Mouse (Mus musculus): ENCODE results near the gene Fsd1l. TPM values are rescaled to one million over a fixed set of nuclear protein-coding genes. Genes with fewer than 3 reads are reported as not detected.

The Fsd1l gene
- polyA plus RNA-seq, 1 experiment from 2014 or later = 56.1 TPM

DNA sequence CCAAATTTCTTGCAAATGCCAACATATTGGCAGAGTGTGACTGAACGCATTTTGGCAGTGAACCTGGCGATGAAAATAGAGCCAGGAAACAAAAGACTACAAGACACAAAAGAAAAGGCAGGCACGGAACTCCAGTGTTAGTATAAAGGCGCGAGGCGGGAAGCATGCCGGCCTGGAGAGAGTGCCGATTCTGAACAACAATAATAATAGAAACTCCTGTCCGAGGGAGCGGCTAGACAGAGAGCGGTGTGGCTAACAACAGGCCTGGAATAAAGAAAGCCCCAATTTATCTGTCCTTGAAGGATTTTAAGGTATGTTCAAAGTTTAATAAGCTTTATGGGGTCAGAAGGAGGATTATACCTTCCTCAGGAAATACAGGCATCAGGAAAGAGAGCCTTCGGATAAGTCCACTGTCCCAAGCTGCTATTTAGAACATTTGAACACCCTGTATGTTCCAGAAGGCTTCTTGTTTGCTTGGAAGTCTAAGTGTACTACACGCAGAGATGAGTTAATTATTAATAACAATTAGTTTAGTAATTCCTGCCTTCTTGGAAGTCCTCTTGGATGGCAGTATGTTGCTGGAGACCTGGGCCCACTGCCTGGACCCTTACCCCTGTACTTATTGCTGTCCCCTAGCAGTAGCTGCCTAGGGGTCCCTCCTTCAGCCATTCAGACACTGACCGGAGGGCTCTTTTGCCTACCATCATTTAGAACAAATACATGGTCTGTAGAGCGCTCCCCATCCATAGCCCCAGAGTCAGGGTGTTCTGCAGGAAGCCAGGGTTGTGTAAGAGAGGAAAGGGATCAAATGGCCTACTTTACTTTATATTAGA lies 35.0 kb upstream of the Fsd1l start:
- 42% methylated on average over 15 of the region's 15 CpGs for WGBS
- H3K9me3 ChIP-seq (replicated peaks) = no peaks in the 10 kb centered on the region
- H3K9ac ChIP-seq = no peak overlapping the region; the same call in 1 of the 2 replicates
- no peak overlapping the region for H3K4me3 ChIP-seq
- no peaks in the 10 kb centered on the region for H3K4me1 ChIP-seq
- no peak for ATAC-seq
- H3K27me3 ChIP-seq = no peaks in the 10 kb centered on the region
- no peaks in the 10 kb centered on the region for H3K36me3 ChIP-seq (ENCODE audit: poor library complexity, severe bottlenecking)
- no peak overlapping the region for H3K27ac ChIP-seq
- no peak overlapping the region for H3K4me2 ChIP-seq

- no peaks in the 10 kb centered on the region for H3K27me3 ChIP-seq
- no peak overlapping the region for H3K9ac ChIP-seq
- WGBS = 43% methylated on average over 6 of the region's 6 CpGs
- H3K36me3 ChIP-seq (ENCODE audit: poor library complexity, severe bottlenecking) = no peaks in the 10 kb centered on the region
- no peak overlapping the region for H3K27ac ChIP-seq
- no peaks in the 10 kb centered on the region for H3K4me1 ChIP-seq
- ATAC-seq = 0 out of 2 replicates have a peak, but pooled peaks have one; percentile 16
- H3K9me3 ChIP-seq (replicated peaks) = no peaks in the 10 kb centered on the region
- H3K4me3 ChIP-seq = no peak overlapping the region
- H3K4me2 ChIP-seq = no peak overlapping the region
These were observed 30.8 kb upstream of the Fsd1l start for GRCm38 (mm10) chr4:53600462-53600861.

DNA sequence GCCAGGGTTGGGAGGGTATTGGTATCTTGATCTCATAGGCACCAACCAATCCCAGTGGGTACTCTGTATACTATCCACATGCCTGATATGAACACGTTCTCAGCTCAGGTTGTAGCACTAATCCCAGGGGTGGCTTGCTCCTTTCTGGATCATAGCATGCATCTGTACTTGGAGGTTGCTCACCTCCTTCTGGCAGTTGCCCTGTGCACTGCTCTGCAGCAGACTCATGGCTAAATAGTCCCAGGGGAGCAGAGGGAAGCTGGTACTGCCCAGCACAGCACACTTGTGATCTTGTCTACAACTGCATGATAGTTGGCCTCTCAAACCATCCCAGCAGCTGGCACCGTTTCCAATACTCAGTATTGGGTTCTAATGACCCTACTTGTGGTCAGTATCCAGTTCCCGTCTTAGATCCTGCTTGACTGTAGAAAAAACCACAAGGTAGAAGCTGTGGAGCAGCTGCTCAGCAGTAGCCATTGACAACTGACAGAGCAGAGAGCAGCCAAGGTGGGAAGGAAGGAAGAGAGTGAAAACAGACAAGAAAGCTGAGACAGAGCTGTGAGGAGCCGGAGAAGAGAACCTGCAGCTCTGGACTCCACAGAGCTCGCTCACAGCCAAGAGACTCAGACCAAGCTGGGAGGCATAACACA lies 16.6 kb upstream of the Fsd1l start:
- WGBS = 90% methylated on average over 5 of the region's 5 CpGs
- H3K27ac ChIP-seq = no peak overlapping the region
- H3K9ac ChIP-seq = no peak overlapping the region
- no peaks in the 10 kb centered on the region for H3K36me3 ChIP-seq (ENCODE audit: poor library complexity, severe bottlenecking)
- no peaks in the 10 kb centered on the region for H3K4me1 ChIP-seq
- no peaks in the 10 kb centered on the region for H3K27me3 ChIP-seq
- H3K9me3 ChIP-seq (replicated peaks) = no peaks in the 10 kb centered on the region
- ATAC-seq = no peak
- H3K4me2 ChIP-seq = no peak overlapping the region
- H3K4me3 ChIP-seq = no peak overlapping the region

DNA sequence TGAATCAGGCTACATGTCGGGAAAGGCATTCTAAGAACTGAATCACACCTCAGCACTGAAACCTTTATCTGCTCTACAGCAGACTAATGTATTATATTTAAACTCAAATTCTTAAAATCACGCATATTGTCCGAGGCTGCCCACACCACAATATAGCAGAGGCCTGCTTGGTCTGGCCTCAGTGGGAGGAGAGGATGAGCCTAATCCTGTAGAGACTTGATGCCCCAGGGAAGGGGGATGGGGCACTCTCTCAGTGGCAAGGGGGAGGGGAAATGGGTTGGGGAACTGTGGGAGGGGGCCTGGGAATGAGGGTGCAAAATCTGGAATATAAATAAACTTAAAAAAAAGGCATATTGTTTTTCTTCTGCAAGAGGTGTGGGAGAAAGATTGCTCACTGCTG lies 13.3 kb upstream of the Fsd1l start:
- Histone ChIP-seq H3K4me1 (no peaks in the 10 kb centered on the region), H3K27ac (no peak overlapping the region), H3K9ac (no peak overlapping the region), H3K36me3 (ENCODE audit: poor library complexity, severe bottlenecking) (no peaks in the 10 kb centered on the region), H3K4me3 (no peak overlapping the region), H3K4me2 (no peak overlapping the region), H3K9me3 (replicated peaks) (no peaks in the 10 kb centered on the region), H3K27me3 (no peaks in the 10 kb centered on the region)
- WGBS = 30% methylated on average over 3 of the region's 3 CpGs
- ATAC-seq = no peak

DNA sequence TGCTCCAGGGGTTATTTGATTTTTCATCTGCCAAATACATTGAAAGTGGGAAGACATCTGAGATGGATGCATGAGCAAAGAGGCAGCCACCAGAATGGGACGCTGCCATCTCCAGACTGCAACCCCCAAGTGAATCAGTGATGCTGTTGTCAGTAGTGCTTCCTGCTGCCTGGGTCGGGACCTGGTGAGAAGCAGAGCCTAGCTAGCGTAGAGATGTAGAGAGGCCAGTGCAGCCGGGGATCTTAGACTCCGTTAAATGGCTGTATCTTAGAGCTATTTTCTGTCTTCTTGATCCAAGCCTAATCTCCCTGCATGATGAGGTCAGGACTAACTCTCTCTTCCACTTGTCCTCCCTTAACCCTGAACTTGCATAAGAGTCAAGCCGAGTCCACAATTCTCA lies 11.2 kb upstream of the Fsd1l start:
- Histone ChIP-seq H3K4me2 (no peak overlapping the region), H3K27ac (no peak overlapping the region), H3K27me3 (no peaks in the 10 kb centered on the region), H3K9ac (no peak overlapping the region), H3K4me3 (no peak overlapping the region), H3K4me1 (peaks cover 11% of the 10 kb centered on the region), H3K9me3 (replicated peaks) (no peaks in the 10 kb centered on the region), H3K36me3 (ENCODE audit: poor library complexity, severe bottlenecking) (no peaks in the 10 kb centered on the region)
- ATAC-seq = no peak
- 86% methylated on average over 6 of the region's 6 CpGs for WGBS

GRCm38 (mm10) chr4:53621084-53621483 lies 10.2 kb upstream of the Fsd1l start:
- Histone ChIP-seq H3K27ac (no peak overlapping the region), H3K4me1 (peaks cover 18% of the 10 kb centered on the region)

DNA sequence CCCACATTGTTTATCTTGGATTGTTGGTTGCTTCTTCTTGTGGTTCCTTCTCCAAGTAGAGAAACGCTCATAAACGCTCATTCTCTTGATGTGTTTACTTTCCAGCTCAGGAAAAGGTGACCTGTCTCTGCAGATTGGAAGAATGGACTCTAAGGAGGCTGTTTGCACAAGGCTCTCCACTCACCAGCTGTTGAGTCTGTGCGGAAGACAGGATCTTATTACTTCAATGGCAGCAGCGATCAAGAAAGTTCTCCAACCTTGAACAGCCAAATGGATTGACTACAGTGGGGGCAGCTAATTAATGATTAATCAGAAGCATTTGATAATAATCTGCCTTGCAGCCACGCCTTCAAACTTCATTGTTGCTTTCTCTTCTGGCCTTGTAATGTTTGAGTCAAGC lies 9.8 kb upstream of the Fsd1l start:
- no peak overlapping the region for H3K4me3 ChIP-seq

More at GRCm38 (mm10) chr4:53621084-53621483, 10.2 kb upstream of the Fsd1l start:
- no peaks in the 10 kb centered on the region for H3K27me3 ChIP-seq
- no peak for ATAC-seq
- H3K36me3 ChIP-seq (ENCODE audit: poor library complexity, severe bottlenecking) = no peaks in the 10 kb centered on the region
- no peaks in the 10 kb centered on the region for H3K9me3 ChIP-seq (replicated peaks)
- no peak overlapping the region for H3K4me3 ChIP-seq
- H3K9ac ChIP-seq = no peak overlapping the region
- 89% methylated on average over 6 of the region's 6 CpGs for WGBS
- no peak overlapping the region for H3K4me2 ChIP-seq

DNA sequence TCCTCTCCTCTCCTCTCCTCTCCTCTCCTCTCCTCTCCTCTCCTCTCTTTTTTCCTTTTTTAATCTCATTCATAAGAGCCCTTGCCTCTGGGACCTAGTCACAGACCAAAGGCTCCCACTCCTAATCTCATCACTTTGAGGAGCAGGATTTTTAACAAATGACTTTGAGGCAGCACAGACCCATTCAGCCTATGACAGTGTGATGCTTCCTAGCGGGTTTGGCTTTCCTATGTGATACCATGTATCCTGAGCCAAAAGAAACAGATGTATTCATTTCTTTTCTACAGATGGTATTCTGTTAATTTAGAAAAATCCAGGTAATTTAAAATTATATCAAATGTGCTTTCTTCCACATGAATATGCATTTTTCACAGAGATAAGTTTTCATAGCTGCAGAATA lies 7.6 kb upstream of the Fsd1l start:
- 85% methylated on average over 1 of the region's 1 CpGs for WGBS
- Histone ChIP-seq H3K27me3 (no peaks in the 10 kb centered on the region), H3K9me3 (replicated peaks) (no peaks in the 10 kb centered on the region), H3K4me2 (no peak overlapping the region), H3K27ac (no peak overlapping the region), H3K4me1 (peaks cover 18% of the 10 kb centered on the region), H3K4me3 (no peak overlapping the region), H3K9ac (no peak overlapping the region), H3K36me3 (ENCODE audit: poor library complexity, severe bottlenecking) (no peaks in the 10 kb centered on the region)
- ATAC-seq = peak; percentile 71; the same call in 1 of the 2 replicates

More for the DNA sequence above, 9.8 kb upstream of the Fsd1l start:
- no peaks in the 10 kb centered on the region for H3K27me3 ChIP-seq
- H3K9ac ChIP-seq = no peak overlapping the region
- H3K4me2 ChIP-seq = no peak overlapping the region
- H3K4me1 ChIP-seq = peaks cover 18% of the 10 kb centered on the region
- no peak overlapping the region for H3K27ac ChIP-seq
- no peak for ATAC-seq
- H3K9me3 ChIP-seq (replicated peaks) = no peaks in the 10 kb centered on the region
- H3K36me3 ChIP-seq (ENCODE audit: poor library complexity, severe bottlenecking) = no peaks in the 10 kb centered on the region
- 90% methylated on average over 5 of the region's 5 CpGs for WGBS

DNA sequence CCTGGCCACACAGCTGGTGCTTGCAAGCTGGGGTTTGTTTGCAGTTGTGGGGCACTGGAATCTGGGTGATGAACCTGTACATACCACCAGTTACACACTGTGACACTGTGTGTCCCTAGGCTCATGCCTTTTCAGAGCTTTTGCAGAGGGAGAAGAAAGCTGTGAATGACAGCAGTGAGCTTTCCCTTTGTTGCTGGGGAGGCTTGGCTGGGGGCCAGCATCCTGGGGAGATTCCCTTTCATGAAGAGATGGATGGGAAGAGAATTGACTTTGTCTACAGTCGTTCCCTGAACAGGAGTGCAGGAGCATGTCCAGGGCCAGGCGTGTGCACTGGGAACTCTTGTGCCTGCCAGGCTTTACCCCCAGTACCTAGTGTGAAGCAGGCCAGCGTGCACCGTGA lies 6.5 kb upstream of the Fsd1l start:
- 23% methylated on average over 4 of the region's 4 CpGs for WGBS
- H3K27ac ChIP-seq = peak overlapping the region; percentile 44
- H3K27me3 ChIP-seq = no peaks in the 10 kb centered on the region
- peak; percentile 61 for ATAC-seq
- no peaks in the 10 kb centered on the region for H3K9me3 ChIP-seq (replicated peaks)
- H3K9ac ChIP-seq = no peak overlapping the region
- peaks cover 18% of the 10 kb centered on the region for H3K4me1 ChIP-seq
- no peak overlapping the region for H3K4me3 ChIP-seq
- no peaks in the 10 kb centered on the region for H3K36me3 ChIP-seq (ENCODE audit: poor library complexity, severe bottlenecking)
- no peak overlapping the region for H3K4me2 ChIP-seq

DNA sequence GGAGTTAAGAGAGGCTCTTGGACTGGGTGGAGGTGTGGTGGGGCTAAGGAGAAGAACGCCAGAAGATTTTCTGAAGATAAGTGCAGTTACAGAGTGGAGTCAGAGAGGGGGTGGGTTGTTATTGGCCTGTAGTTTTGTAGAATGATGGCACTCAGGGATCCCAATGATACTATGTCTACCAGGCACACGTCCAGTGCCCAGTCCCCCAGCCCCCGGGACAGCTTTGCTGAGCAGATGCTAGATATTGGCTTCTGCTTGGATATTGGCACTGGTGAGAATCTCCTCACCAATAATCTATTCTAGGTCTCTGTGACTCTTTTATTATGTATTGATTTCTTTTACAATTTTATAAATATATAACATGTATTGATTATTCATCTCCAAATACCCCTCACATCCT lies 6.0 kb upstream of the Fsd1l start:
- H3K9ac ChIP-seq = no peak overlapping the region
- H3K27ac ChIP-seq = peak overlapping the region; percentile 44
- H3K27me3 ChIP-seq = no peaks in the 10 kb centered on the region
- H3K9me3 ChIP-seq (replicated peaks) = no peaks in the 10 kb centered on the region
- H3K4me3 ChIP-seq = no peak overlapping the region
- ATAC-seq = no peak
- no peak overlapping the region for H3K4me2 ChIP-seq
- 73% methylated on average over 3 of the region's 3 CpGs for WGBS
- peaks cover 18% of the 10 kb centered on the region for H3K4me1 ChIP-seq
- no peaks in the 10 kb centered on the region for H3K36me3 ChIP-seq (ENCODE audit: poor library complexity, severe bottlenecking)

- Histone ChIP-seq H3K27ac (no peak overlapping the region), H3K4me1 (peaks cover 42% of the 10 kb centered on the region), H3K4me3 (no peak overlapping the region), H3K27me3 (no peaks in the 10 kb centered on the region), H3K36me3 (ENCODE audit: poor library complexity, severe bottlenecking) (no peaks in the 10 kb centered on the region), H3K4me2 (no peak overlapping the region), H3K9ac (no peak overlapping the region), H3K9me3 (replicated peaks) (no peaks in the 10 kb centered on the region)
- ATAC-seq = no peak
- 71% methylated on average over 4 of the region's 4 CpGs for WGBS
These were observed 2.3 kb upstream of the Fsd1l start for GRCm38 (mm10) chr4:53628924-53629323.

DNA sequence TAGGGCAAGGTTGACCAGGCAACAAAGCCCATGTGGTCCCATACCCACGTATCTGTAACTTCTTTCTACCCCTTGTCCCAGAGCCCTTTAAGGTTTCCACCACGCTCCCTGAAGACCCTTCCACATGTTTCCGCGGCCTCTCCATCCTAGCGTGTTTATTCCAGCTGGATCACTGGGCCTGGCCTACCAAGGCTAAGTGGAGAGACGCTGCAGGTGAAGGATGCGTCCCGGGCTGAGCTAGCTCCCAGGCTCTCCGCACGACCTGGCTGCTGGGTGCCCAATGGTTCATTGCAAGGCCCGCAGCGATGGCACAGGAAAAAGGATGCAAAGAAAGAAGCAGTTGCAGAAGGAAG lies 332 bp upstream of the Fsd1l start:
- Histone ChIP-seq H3K4me3 (peak overlapping the region; percentile 86), H3K4me1 (peaks cover 45% of the 10 kb centered on the region), H3K9ac (peak overlapping the region; percentile 89), H3K9me3 (replicated peaks) (no peaks in the 10 kb centered on the region), H3K4me2 (peak overlapping the region; percentile 70), H3K36me3 (ENCODE audit: poor library complexity, severe bottlenecking) (no peaks in the 10 kb centered on the region), H3K27me3 (no peaks in the 10 kb centered on the region), H3K27ac (peak overlapping the region; percentile 89)
- 5% methylated on average over 10 of the region's 12 CpGs for WGBS
- ATAC-seq = peak; percentile 70
